Mouse (Mus musculus) gastrocnemius, postnatal 14 days (tissue): ENCODE data around the gene Tie1. TPM values are rescaled to one million over a fixed set of nuclear protein-coding genes. Genes with fewer than 3 reads are reported as not detected.
"Not testable (repeated sequence)": the region's sequence is repeated elsewhere in the genome, so short reads cannot be mapped to it uniquely, and the experiment has no call there.

ENCODE experiments used
- DNase-seq: peaks from one replicate; pipeline ENCODE4 v3.0.0; 2021; ENCODE audit warnings: mixed read lengths
- intact Hi-C: fragments of 180-260 bp; cut with DNase I; formaldehyde crosslinking; loops from one replicate; pipeline ENCODE4 v1.15.1; 2025; ENCODE audit warnings: low total_unique reads
- long read RNA-seq, 2 experiments: library from polyadenylated mRNA; stranded (forward); transcript quantifications; one replicate each; pipeline ENCODE4 v2.0.0; 2021
- total RNA-seq, 2 experiments: library from RNA; stranded (reverse); gene quantifications; 2 replicates each; pipeline ENCODE4 v1.2.3; 2021

Gene Tie1
- 10 to 100 TPM; 35.1 to 41.5 TPM for total RNA-seq
- long read RNA-seq, experiment 1, full-length matches to known transcripts = 28 of 52 reads
- long read RNA-seq, experiment 1, partial matches to known transcripts = 13 of 52 reads
- long read RNA-seq, experiment 1, other reads (novel, unspliced or antisense) = 11 of 52 reads
- long read RNA-seq, experiment 2, full-length matches to known transcripts = 47 of 68 reads
- long read RNA-seq, experiment 2, partial matches to known transcripts = 14 of 68 reads
- long read RNA-seq, experiment 2, other reads (novel, unspliced or antisense) = 7 of 68 reads

- intact Hi-C loops = no loop called here
- peak; percentile 32 for DNase-seq
Observed at GRCm38 (mm10) chr4:118489717-118490132, at the start of gene Tie1. Tie1 (minus strand) TSS chr4:118490061.

GRCm38 (mm10) chr4:118537801-118538200 is 47.9 kb upstream of the Tie1 start:
- DNase-seq = no peak
- intact Hi-C loops = no loop called here

- intact Hi-C loops = no loop called here
- no peak for DNase-seq
Observed at GRCm38 (mm10) chr4:118535610-118536009, 45.7 kb upstream of the Tie1 start.

GRCm38 (mm10) chr4:118533605-118534004 is 43.7 kb upstream of the Tie1 start:
- DNase-seq = no peak
- intact Hi-C loops = no loop called here

- intact Hi-C loops = no loop called here
- DNase-seq = no peak
Observed at GRCm38 (mm10) chr4:118533156-118533555, 43.3 kb upstream of the Tie1 start.

GRCm38 (mm10) chr4:118532663-118533062 is 42.8 kb upstream of the Tie1 start:
- intact Hi-C loops = no loop called here
- no peak for DNase-seq

GRCm38 (mm10) chr4:118527720-118528119 is 37.9 kb upstream of the Tie1 start:
- DNase-seq = no peak
- intact Hi-C loops = no loop called here

GRCm38 (mm10) chr4:118527335-118527681 is 37.4 kb upstream of the Tie1 start:
- intact Hi-C loops = no loop called here
- DNase-seq = no peak

GRCm38 (mm10) chr4:118526408-118527334 is 36.8 kb upstream of the Tie1 start, which contains the start of gene 2610528J11Rik:
2610528J11Rik (plus strand) TSS chr4:118526999.
- intact Hi-C loops = no loop called here

GRCm38 (mm10) chr4:118525779-118526178 is 35.9 kb upstream of the Tie1 start:
- intact Hi-C loops = no loop called here
- no peak for DNase-seq

More at GRCm38 (mm10) chr4:118526408-118527334, 36.8 kb upstream of the Tie1 start, which contains the start of gene 2610528J11Rik:
- DNase-seq = no peak

- no peak for DNase-seq
- intact Hi-C loops = no loop called here
Observed at GRCm38 (mm10) chr4:118523976-118524375, 34.1 kb upstream of the Tie1 start.

GRCm38 (mm10) chr4:118522248-118522647 is 32.4 kb upstream of the Tie1 start:
- intact Hi-C loops = no loop called here
- no peak for DNase-seq

- intact Hi-C loops = no loop called here
- no peak for DNase-seq
Observed at GRCm38 (mm10) chr4:118518208-118518607, 28.3 kb upstream of the Tie1 start.

GRCm38 (mm10) chr4:118517497-118518146 is 27.8 kb upstream of the Tie1 start:
- DNase-seq = no peak
- intact Hi-C loops = no loop called here

- intact Hi-C loops = no loop called here
- DNase-seq = no peak
Observed at GRCm38 (mm10) chr4:118516699-118517496, 27.0 kb upstream of the Tie1 start.

- intact Hi-C loops = no loop called here
- no peak for DNase-seq
Observed at GRCm38 (mm10) chr4:118509050-118509449, 19.2 kb upstream of the Tie1 start.

- intact Hi-C loops, DNase-seq: not testable (repeated sequence)
Observed at GRCm38 (mm10) chr4:118507171-118507570, 17.3 kb upstream of the Tie1 start.

GRCm38 (mm10) chr4:118505551-118505950 is 15.7 kb upstream of the Tie1 start:
- intact Hi-C loops = no loop called here
- DNase-seq = no peak

GRCm38 (mm10) chr4:118500792-118501191 is 10.9 kb upstream of the Tie1 start:
- intact Hi-C loops = no loop called here
- no peak for DNase-seq
